In genomic region chr12:55049731-55050353, GRCm38 (mm10) we compare ENCODE assay signal across 27 mouse cellular contexts. TPM values are rescaled to one million over a fixed set of nuclear protein-coding genes. Genes with fewer than 3 reads are reported as not detected.
DNase-seq lines count a peak whose midpoint lies in the region; ATAC-seq and TF ChIP-seq lines count a peak whose summit lies in the region.
"Had no signal": no experiment of that assay in that cellular context is flagged by ENCODE, and none has a peak within 500 bp of the region (broad histone marks: within the 10 kb centered on the region; RNA-seq: fewer than 3 reads in every experiment).

No protein-coding gene starts in this region.

- peaks cover 2 to 42% of the 10 kb centered on the region in 2 experiments; a peak in 3 of 4 replicates for H3K36me3 ChIP-seq in MEL (ENCODE audit: control insufficient read depth in 1 of 2, insufficient read depth in 2 of 2, low read length in 2 of 2)

- peak overlapping the region; percentile 56 for H3K27ac ChIP-seq in MEL (ENCODE audit: control insufficient read depth, low read depth, low read length)
- H3K27ac ChIP-seq: embryonic facial prominence, embryonic 10.5 days; heart, embryonic 15.5 days; hindbrain, embryonic 10.5 days; kidney, embryonic 15.5 days; limb, embryonic 12.5 days; neural tube, embryonic 13.5 days had no signal

- H3K9ac ChIP-seq in MEL (ENCODE audit: control insufficient read depth, low read depth, low read length, poor library complexity, severe bottlenecking): no peak overlapping the region
- H3K9ac ChIP-seq: heart, embryonic 15.5 days; kidney, embryonic 15.5 days; limb, embryonic 12.5 days; neural tube, embryonic 13.5 days had no signal

- peak; percentile 2 for DNase-seq in thymus, postnatal 25 days
- no peak for DNase-seq in thymus, postnatal 36 days
- peak; percentile 35 for DNase-seq in MEL (ENCODE audit: low read depth, low spot score)
- DNase-seq in naive thymus-derived CD4-positive, alpha-beta T cell, adult 2 months (ENCODE audit: low read depth): peak; percentile 37
- DNase-seq in kidney, adult 18-20 months: no peak
- no peak for DNase-seq in right cerebral cortex, postnatal 25 days
- DNase-seq: adrenal gland, postnatal 36 days; B cell, adult 2 months; cerebellum, adult 9-10 months; kidney, postnatal 36 days; lung, adult 2 months; lung, postnatal 14 days; midbrain, embryonic 14.5 days; right cerebral cortex, postnatal 4 days; thymus, adult 2 months had no signal

- H3K27me3 ChIP-seq in MEL (ENCODE audit: control insufficient read depth in 1 of 2, insufficient read depth in 2 of 2, low read length in 2 of 2): no peaks in the 10 kb centered on the region
- H3K27me3 ChIP-seq: heart, embryonic 15.5 days; kidney, embryonic 15.5 days; limb, embryonic 12.5 days; megakaryocyte, embryonic 14.5 days; neural tube, embryonic 13.5 days had no signal

- no peaks in the 10 kb centered on the region for H3K9me3 ChIP-seq in MEL (replicated peaks; ENCODE audit: insufficient read depth, low read length)
- H3K9me3 ChIP-seq: embryonic facial prominence, embryonic 10.5 days; heart, embryonic 15.5 days; hindbrain, embryonic 10.5 days; kidney, embryonic 15.5 days; limb, embryonic 12.5 days; megakaryocyte, embryonic 14.5 days; neural tube, embryonic 13.5 days had no signal

- peaks cover 33 to 34% of the 10 kb centered on the region in 2 experiments for H3K4me1 ChIP-seq in MEL (ENCODE audit: control insufficient read depth in 1 of 2, insufficient read depth in 2 of 2, low read length in 2 of 2)
- H3K4me1 ChIP-seq: embryonic facial prominence, embryonic 10.5 days; hindbrain, embryonic 10.5 days; kidney, embryonic 15.5 days; limb, embryonic 12.5 days; neural tube, embryonic 13.5 days had no signal

- ATAC-seq in inflammation-experienced regulatory T-cells, adult 6 months: peak; percentile 93
- no peak for ATAC-seq in megakaryocyte progenitor cell, adult 5-6 weeks (replicated peaks; ENCODE audit: poor library complexity)
- ATAC-seq: forebrain, embryonic 16.5 days; hindbrain, embryonic 16.5 days; intestine, postnatal 0 days had no signal

- H3K79me2 ChIP-seq in MEL (ENCODE audit: control insufficient read depth, insufficient read depth, low read length, poor library complexity): no peaks in the 10 kb centered on the region

- no peak for TF ChIP-seq RAD21 in MEL (IDR thresholded peaks at IDR 0.05; ENCODE audit: low read depth, low read length)

- TF ChIP-seq CTCF in MEL (IDR thresholded peaks at IDR 0.05 in 2 of 3, conservative IDR thresholded peaks at IDR 0.05 in 1 of 3; ENCODE audit: control insufficient read depth in 1 of 3, insufficient read depth in 1 of 3, low read depth in 2 of 3, low read length in 3 of 3, poor library complexity in 1 of 3, severe bottlenecking in 1 of 3): no peak

- peak; percentile 54 to 69 for TF ChIP-seq EP300 in MEL (IDR thresholded peaks at IDR 0.05; ENCODE audit: low read depth in 1 of 2, low read length in 2 of 2)

- H3K4me3 ChIP-seq in MEL (ENCODE audit: control insufficient read depth in 1 of 2, insufficient read depth in 1 of 2, low read depth in 2 of 2, low read length in 2 of 2): no peak overlapping the region
- H3K4me3 ChIP-seq: embryonic facial prominence, embryonic 10.5 days; heart, embryonic 15.5 days; hindbrain, embryonic 10.5 days; kidney, embryonic 15.5 days; limb, embryonic 12.5 days; megakaryocyte, embryonic 14.5 days; neural tube, embryonic 13.5 days had no signal

- TF ChIP-seq POLR2A in MEL (IDR thresholded peaks at IDR 0.05; ENCODE audit: control insufficient read depth in 1 of 2, insufficient read depth in 1 of 2, low read depth in 1 of 2, low read length in 2 of 2, poor library complexity in 1 of 2): no peak

TF ChIP-seq in MEL, 35 proteins besides CTCF, POLR2A, EP300 and RAD21:
- no peak for TF ChIP-seq ELF1 (IDR thresholded peaks at IDR 0.05; ENCODE audit: low read depth, low read length)
- TF ChIP-seq USF1 (IDR thresholded peaks at IDR 0.05; ENCODE audit: low read depth, low read length): no peak
- 0 out of 2 replicates have a peak, but pooled peaks have one; percentile 3 for TF ChIP-seq ZC3H11A (IDR thresholded peaks at IDR 0.05; ENCODE audit: low read depth, low read length)
- TF ChIP-seq ZNF384 (IDR thresholded peaks at IDR 0.05; ENCODE audit: low read depth, low read length): 0 out of 2 replicates have a peak, but pooled peaks have one; percentile 14
- no peak for TF ChIP-seq KAT2A (conservative IDR thresholded peaks at IDR 0.05; ENCODE audit: low read depth, low read length)
- peak; percentile 44; the same call in 1 of the 2 replicates for TF ChIP-seq TCF12 (IDR thresholded peaks at IDR 0.05; ENCODE audit: low read depth, low read length)
- TF ChIP-seq E2F4 (IDR thresholded peaks at IDR 0.05; ENCODE audit: borderline replicate concordance, low read depth, low read length): no peak
- TF ChIP-seq RCOR1 (IDR thresholded peaks at IDR 0.05; ENCODE audit: low read depth, low read length): peak; percentile 28; the same call in 1 of the 2 replicates
- no peak for TF ChIP-seq SMC3 (IDR thresholded peaks at IDR 0.05; ENCODE audit: low read depth, low read length)
- TF ChIP-seq CHD2 (IDR thresholded peaks at IDR 0.05; ENCODE audit: low read length): no peak
- TF ChIP-seq USF2 (IDR thresholded peaks at IDR 0.05; ENCODE audit: borderline replicate concordance in 1 of 2, insufficient read depth in 1 of 2, low read depth in 1 of 2, low read length in 2 of 2): no peak
- TF ChIP-seq HCFC1 (IDR thresholded peaks at IDR 0.05; ENCODE audit: low read depth, low read length): no peak
- no peak for TF ChIP-seq TBP (IDR thresholded peaks at IDR 0.05; ENCODE audit: low read depth, low read length)
- TF ChIP-seq UBTF (IDR thresholded peaks at IDR 0.05; ENCODE audit: borderline replicate concordance, insufficient read depth, low read depth, low read length): no peak
- TF ChIP-seq GATA1 (IDR thresholded peaks at IDR 0.05; ENCODE audit: low read depth, low read length): peak; percentile 30; the same call in 1 of the 2 replicates
- no peak for TF ChIP-seq MYC (IDR thresholded peaks at IDR 0.05; ENCODE audit: low read depth, low read length)
- TF ChIP-seq MYB (IDR thresholded peaks at IDR 0.05; ENCODE audit: low read depth, low read length): no peak; the same call in 1 of the 2 replicates
- TF ChIP-seq ZKSCAN1 (IDR thresholded peaks at IDR 0.05; ENCODE audit: low read depth, low read length): 0 out of 2 replicates have a peak, but pooled peaks have one; percentile 22
- TF ChIP-seq GABPA (IDR thresholded peaks at IDR 0.05; ENCODE audit: low read depth, low read length): no peak
- TF ChIP-seq ETS1 (IDR thresholded peaks at IDR 0.05; ENCODE audit: low read depth, low read length): peak; percentile 76
- TF ChIP-seq POLR2AphosphoS2 (IDR thresholded peaks at IDR 0.05; ENCODE audit: low read length): no peak
- TF ChIP-seq SIN3A (IDR thresholded peaks at IDR 0.05; ENCODE audit: low read length): no peak; the same call in 1 of the 2 replicates
- no peak for TF ChIP-seq MEF2A (IDR thresholded peaks at IDR 0.05; ENCODE audit: extremely low read depth, insufficient replicate concordance, low read depth, low read length, poor library complexity, severe bottlenecking)
- TF ChIP-seq MAZ (IDR thresholded peaks at IDR 0.05; ENCODE audit: low read depth, low read length): no peak
- no peak for TF ChIP-seq MAFK (IDR thresholded peaks at IDR 0.05; ENCODE audit: borderline replicate concordance, low read depth, low read length)

RNA-seq across cellular contexts. Expression of gene 2700097O09Rik, which starts 30.1 kb away (rescaled TPM):
- 16.9 and 18.3 TPM in 2 replicates for total RNA-seq in MEL (2012; rRNA removed)
- polyA plus RNA-seq in MEL (2012; ENCODE audit: insufficient read depth in 1 of 2, insufficient read length in 2 of 2, low read depth in 1 of 2, low replicate concordance in 2 of 2, missing spikeins in 1 of 2): 10 to 100 TPM in 1 of 2 experiments, not detected in 1; 14.6 TPM
- 10 to 100 TPM; 18.7 to 24.4 (median 18.7) TPM for polyA plus RNA-seq in inflammation-experienced regulatory T-cells, adult 6 months (2017; shearing (Covaris generic))
- 22.4 and 22.8 TPM in 2 replicates for total RNA-seq in megakaryocyte progenitor cell, adult 5-6 weeks (2015)
- 7.5 and 12.9 TPM in 2 replicates for total RNA-seq in megakaryocyte progenitor cell, adult 5-6 weeks (2017)

RNA-seq across cellular contexts. Expression of gene Srp54a, which starts 30.2 kb away (rescaled TPM):
- total RNA-seq in MEL (2012; rRNA removed): 39.4 and 46.9 TPM in 2 replicates
- 100 to 1,000 TPM in 1 of 2 experiments, 10 to 100 TPM in 1; 54.7 to 405 TPM for polyA plus RNA-seq in MEL (2012; ENCODE audit: insufficient read depth in 1 of 2, insufficient read length in 2 of 2, low read depth in 1 of 2, low replicate concordance in 2 of 2, missing spikeins in 1 of 2)
- polyA plus RNA-seq in inflammation-experienced regulatory T-cells, adult 6 months (2017; shearing (Covaris generic)): 100 to 1,000 TPM; 136 to 177 (median 154) TPM
- total RNA-seq in megakaryocyte progenitor cell, adult 5-6 weeks (2015): 118 and 127 TPM in 2 replicates
- total RNA-seq in megakaryocyte progenitor cell, adult 5-6 weeks (2017): 191 and 227 TPM in 2 replicates

RNA-seq across cellular contexts. Expression of gene Baz1a, which starts 35.7 kb away (rescaled TPM):
- total RNA-seq in MEL (2012; rRNA removed): 44.6 and 46.0 TPM in 2 replicates
- 100 to 1,000 TPM in 1 of 2 experiments, 10 to 100 TPM in 1; 39.8 to 203 TPM for polyA plus RNA-seq in MEL (2012; ENCODE audit: insufficient read depth in 1 of 2, insufficient read length in 2 of 2, low read depth in 1 of 2, low replicate concordance in 2 of 2, missing spikeins in 1 of 2)
- polyA plus RNA-seq in inflammation-experienced regulatory T-cells, adult 6 months (2017; shearing (Covaris generic)): 10 to 100 TPM; 31.0 to 41.8 (median 34.4) TPM
- 367 and 372 TPM in 2 replicates for total RNA-seq in megakaryocyte progenitor cell, adult 5-6 weeks (2015)
- 151 and 171 TPM in 2 replicates for total RNA-seq in megakaryocyte progenitor cell, adult 5-6 weeks (2017)

Comparison
In these comparisons a context has a peak if more than half of its experiments do, and no peak if none do; other contexts are left out.
1. DNase-seq: peak in thymus, postnatal 25 days (single experiment), MEL (single experiment) and naive thymus-derived CD4-positive, alpha-beta T cell, adult 2 months (single experiment); none in thymus, postnatal 36 days (0 of 2), kidney, adult 18-20 months (single experiment) and right cerebral cortex, postnatal 25 days (single experiment).